Mouse (Mus musculus) frontal cortex, postnatal 36 days (tissue): ENCODE results near the gene Ccdc151.

ENCODE experiments used
- DNase-seq, 2 experiments: peaks; one replicate each; pipeline ENCODE4 v3.0.0; 2022; ENCODE audit warnings: low spot score in 2 of 2

Ccdc151 gene

GRCm38 (mm10) chr9:21996178-21996867, 6.1 kb downstream of the Ccdc151 start:
- no peak for DNase-seq

- DNase-seq: no peak
These were observed 10.2 kb downstream of the Ccdc151 start for GRCm38 (mm10) chr9:21992227-21992626.

GRCm38 (mm10) chr9:21989230-21990110, 13.0 kb downstream of the Ccdc151 start, which contains the start of gene Rgl3:
Rgl3 (minus strand) TSS chr9:21989446.
- DNase-seq: no peak

GRCm38 (mm10) chr9:21988421-21989101, 13.9 kb downstream of the Ccdc151 start:
- no peak for DNase-seq

GRCm38 (mm10) chr9:21987592-21988342, 14.7 kb downstream of the Ccdc151 start:
- no peak for DNase-seq

- no peak for DNase-seq
These were observed 18.5 kb downstream of the Ccdc151 start for GRCm38 (mm10) chr9:21983911-21984310.

- no peak for DNase-seq
These were observed 23.9 kb downstream of the Ccdc151 start for GRCm38 (mm10) chr9:21978398-21979128.

- DNase-seq: no peak
These were observed 24.5 kb downstream of the Ccdc151 start for GRCm38 (mm10) chr9:21977972-21978371.

- DNase-seq: no peak
These were observed 25.1 kb downstream of the Ccdc151 start for GRCm38 (mm10) chr9:21977331-21977730.

- DNase-seq: no peak
These were observed 25.7 kb downstream of the Ccdc151 start for GRCm38 (mm10) chr9:21976626-21977175.

GRCm38 (mm10) chr9:21969304-21969703, 33.1 kb downstream of the Ccdc151 start:
- no peak for DNase-seq

GRCm38 (mm10) chr9:21968883-21969282, 33.6 kb downstream of the Ccdc151 start:
- no peak for DNase-seq

- no peak for DNase-seq
These were observed 39.0 kb downstream of the Ccdc151 start, which contains the start of gene Epor for GRCm38 (mm10) chr9:21963417-21963816. Epor (minus strand) TSS chr9:21963506.

- peak; percentile 78 for DNase-seq
These were observed 39.9 kb downstream of the Ccdc151 start for GRCm38 (mm10) chr9:21962416-21963059.

- no peak for DNase-seq
These were observed 40.4 kb downstream of the Ccdc151 start for GRCm38 (mm10) chr9:21962010-21962409.

GRCm38 (mm10) chr9:21961366-21961980, 41.0 kb downstream of the Ccdc151 start:
- no peak for DNase-seq

GRCm38 (mm10) chr9:21960558-21961208, 41.8 kb downstream of the Ccdc151 start:
- DNase-seq: no peak

GRCm38 (mm10) chr9:21960135-21960534, 42.3 kb downstream of the Ccdc151 start:
- no peak for DNase-seq

GRCm38 (mm10) chr9:21959244-21959643, 43.2 kb downstream of the Ccdc151 start:
- DNase-seq: no peak
